Mouse (Mus musculus): ENCODE results near the gene Krt86.
A peak's percentile ranks its signal among the peaks of the same experiment; 100 is the strongest.
"Not testable (repeated sequence)": the region's sequence is repeated elsewhere in the genome, so short reads cannot be mapped to it uniquely, and the experiment has no call there.

Gene Krt86

GRCm38 (mm10) chr15:101493713-101494112 is 20.4 kb downstream of the Krt86 start:
- no peak for DNase-seq

DNA sequence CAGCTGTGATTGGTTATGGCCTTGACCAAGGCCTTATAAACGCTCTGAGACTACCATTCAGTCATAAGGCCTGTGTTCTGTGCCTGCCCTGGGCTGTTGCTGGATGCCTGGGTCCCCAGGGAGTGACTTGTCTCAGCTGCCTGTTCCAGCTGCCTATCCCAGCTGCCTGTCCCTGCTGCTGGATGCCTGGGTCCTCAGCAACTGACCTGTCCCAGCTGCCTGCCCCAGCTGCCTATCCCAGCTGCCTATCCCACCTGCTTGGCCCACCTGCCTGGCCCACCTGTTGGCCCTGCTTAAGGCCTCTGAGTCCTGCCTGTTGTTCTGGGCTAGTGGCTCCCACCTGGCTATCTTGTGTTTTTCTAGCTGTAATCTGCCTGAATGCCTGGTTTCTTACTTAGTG is 20.9 kb downstream of the Krt86 start:
- no peak for DNase-seq

DNA sequence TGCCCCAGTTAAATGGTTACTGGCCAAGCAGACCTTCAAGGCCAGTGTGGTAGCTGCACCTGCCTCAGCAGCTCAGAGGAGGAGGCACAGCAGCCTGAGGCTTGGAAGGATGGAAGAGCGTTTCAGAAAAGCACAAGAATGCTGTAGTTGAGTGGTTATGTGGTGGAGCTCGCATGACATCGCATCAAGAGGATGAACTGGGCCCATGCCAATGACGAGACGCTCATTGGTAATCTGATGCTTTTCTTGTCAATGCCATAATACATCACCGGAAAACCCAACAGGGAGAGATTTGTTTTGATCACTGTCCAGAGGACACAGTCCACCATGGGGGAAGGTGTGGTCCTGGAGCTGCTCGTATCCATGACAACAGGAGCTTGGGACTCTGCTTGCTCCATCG is 22.0 kb downstream of the Krt86 start:
- no peak for DNase-seq

DNA sequence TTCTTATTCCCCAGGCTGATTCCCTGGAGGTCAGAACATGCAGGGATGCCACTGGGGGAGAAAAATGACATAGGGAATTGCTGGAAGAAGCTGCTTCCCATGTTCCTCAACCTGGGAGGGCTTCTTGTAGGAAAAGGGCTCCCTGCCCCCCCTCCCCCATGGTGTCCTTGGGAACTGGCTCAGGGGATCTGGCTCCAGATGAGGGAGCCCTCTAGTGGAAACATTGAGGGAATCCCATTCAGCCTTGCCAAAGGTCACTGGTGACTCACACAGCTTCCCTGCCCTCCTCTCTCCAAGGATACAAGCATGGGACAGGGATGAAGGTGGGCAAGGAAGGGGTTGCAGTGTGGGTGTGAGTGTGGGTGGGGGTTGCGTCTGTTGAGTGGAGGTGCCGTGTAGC is 23.9 kb downstream of the Krt86 start:
- peak; percentile 29 to 46 for DNase-seq

- DNase-seq = peak; percentile 25 to 28
Measured at GRCm38 (mm10) chr15:101506896-101507758, 33.8 kb downstream of the Krt86 start.

GRCm38 (mm10) chr15:101508247-101508646 is 35.0 kb downstream of the Krt86 start:
- no peak for DNase-seq

GRCm38 (mm10) chr15:101517161-101517560 is 43.9 kb downstream of the Krt86 start, which contains the start of gene Gm49425:
Gm49425 (minus strand) TSS chr15:101517261.
- DNase-seq = not testable (repeated sequence)

DNA sequence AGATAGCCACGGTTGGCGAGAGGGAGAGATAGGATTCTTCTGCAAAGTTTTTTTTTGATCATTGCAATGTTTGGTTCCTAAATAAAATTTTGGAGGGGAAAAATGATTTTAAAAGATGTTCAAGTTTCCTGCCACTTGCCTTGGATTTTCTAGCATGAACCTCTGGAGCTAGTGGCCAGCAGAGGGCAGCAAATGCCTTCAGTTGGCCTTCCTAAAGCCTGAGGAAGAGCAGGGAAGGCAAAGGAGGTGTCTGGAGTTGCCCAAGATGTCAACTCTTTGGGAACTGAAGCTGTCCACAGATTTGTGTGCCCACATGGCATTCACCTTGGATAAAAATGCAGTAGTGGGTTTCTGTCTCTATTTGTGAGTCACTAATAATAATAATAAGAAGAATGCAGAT is 46.5 kb downstream of the Krt86 start:
- peak; percentile 89 to 92 for DNase-seq

GRCm38 (mm10) chr15:101522556-101523232 is 49.4 kb downstream of the Krt86 start:
- no peak for DNase-seq

Measured in cerebellum, postnatal 10 days (tissue).